Mouse (Mus musculus): ENCODE data around the gene Gkap1. TPM values are rescaled to one million over a fixed set of nuclear protein-coding genes. Genes with fewer than 3 reads are reported as not detected.

Gkap1 gene
- polyA plus RNA-seq, 1 experiment: 27.6 TPM

DNA sequence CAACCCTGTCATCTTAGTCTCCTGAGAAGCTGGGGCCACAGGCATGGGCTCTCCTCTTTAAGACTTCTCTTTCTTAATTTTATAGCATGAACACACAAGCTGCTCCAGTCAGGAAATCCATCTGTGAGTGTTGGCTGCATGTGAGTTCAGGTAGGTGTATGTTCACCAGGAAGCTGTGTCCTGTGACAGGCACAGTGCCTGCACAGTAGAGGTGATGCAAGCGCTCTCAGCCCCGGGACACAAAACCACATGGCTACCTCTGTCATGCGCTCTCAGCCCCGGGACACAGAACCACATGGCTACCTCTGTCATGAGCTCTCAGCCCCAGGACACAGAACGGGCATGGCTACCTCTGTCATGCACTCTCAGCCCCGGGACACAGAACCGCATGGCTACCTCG, 12.0 kb downstream of the Gkap1 start:
- no peak for DNase-seq (ENCODE audit: low spot score)

DNA sequence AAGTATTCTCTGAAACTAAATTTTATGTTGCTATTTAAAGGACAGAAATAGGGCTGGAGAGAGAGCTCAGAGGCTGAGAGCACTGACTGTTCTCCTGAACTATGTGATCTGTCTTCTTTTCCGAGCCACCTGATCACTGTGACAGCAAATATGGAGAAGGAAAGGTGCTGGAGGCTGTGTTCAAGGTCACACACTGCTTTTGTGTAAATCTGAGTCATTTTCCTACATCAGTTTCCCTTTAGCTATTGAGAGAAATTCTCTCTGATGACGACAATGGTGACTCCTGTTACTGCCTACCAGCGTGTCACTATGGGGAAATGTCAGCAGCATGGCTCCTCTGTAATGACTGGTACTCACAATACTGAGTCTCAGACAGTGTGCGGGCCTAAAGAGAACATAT, 13.8 kb downstream of the Gkap1 start:
- DNase-seq (ENCODE audit: low spot score): no peak

GRCm38 (mm10) chr13:58253268-58253667, 22.2 kb downstream of the Gkap1 start:
- DNase-seq (ENCODE audit: low spot score): no peak

- no peak for DNase-seq (ENCODE audit: low spot score)
Observed at GRCm38 (mm10) chr13:58248957-58249356, 26.5 kb downstream of the Gkap1 start.

- no peak for DNase-seq (ENCODE audit: low spot score)
Observed at GRCm38 (mm10) chr13:58236536-58236935, 39.0 kb downstream of the Gkap1 start.

GRCm38 (mm10) chr13:58232611-58233010, 42.9 kb downstream of the Gkap1 start:
- peak; percentile 35 for DNase-seq (ENCODE audit: low spot score)

GRCm38 (mm10) chr13:58232070-58232469, 43.4 kb downstream of the Gkap1 start:
- DNase-seq (ENCODE audit: low spot score): no peak

DNA sequence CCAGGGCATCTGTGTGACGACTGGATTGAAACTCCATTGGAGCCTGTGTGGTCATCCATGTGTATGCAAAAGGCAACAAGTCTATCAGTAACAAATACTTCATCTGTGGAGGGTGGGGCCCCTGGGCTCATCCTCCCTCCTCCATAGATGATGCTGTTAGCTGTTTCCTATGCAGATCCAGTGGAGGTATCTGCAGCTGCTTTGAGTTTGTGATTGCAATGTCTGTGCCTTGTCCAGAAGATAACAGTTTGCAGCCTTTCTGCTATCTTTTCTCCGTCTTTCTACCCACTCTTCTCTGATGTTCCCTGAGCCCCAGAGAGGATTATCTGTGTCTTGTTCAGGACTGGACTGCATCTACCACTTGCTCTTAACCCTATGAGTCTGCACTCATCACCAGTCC, 46.9 kb downstream of the Gkap1 start:
- no peak for DNase-seq (ENCODE audit: low spot score)

DNA sequence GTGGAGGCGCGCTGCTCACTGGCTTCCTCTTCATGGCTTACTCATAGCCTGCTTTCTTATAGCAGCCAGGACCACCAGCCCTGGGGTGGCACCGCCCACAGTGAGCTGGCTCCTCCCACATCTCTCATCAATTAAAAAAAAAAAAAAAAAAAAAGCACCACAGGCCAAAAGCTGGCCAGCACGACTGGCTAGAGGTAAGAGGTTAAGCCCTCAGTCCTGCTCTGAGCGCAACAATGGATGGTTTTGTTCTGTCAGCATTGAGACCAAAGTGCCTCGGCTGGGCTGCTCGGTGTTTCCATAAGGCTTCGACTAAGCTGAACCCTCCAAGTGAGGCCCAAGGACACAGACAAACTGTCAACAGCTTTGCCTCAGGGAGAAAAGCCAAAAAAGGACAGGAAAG, 49.8 kb downstream of the Gkap1 start:
- DNase-seq (ENCODE audit: low spot score): no peak

DNA sequence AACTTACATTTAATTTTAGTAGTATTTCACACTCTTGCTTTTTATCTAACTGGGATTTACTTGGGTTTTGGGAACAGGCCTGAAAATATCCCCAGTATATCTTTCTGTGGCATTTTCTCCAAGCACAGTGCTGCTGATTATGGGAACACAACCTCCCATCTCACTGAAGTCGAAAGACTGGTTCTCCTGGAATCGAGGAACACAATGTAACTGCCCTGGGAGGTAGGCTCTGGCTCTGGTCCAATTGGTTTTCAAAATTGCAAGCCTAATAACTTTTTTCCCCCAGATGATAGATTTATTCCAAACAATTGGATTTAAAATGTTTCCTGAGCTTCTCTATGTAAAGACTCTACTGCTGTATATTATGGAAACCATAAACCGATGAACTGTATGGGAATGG, 55.3 kb downstream of the Gkap1 start:
- DNase-seq (ENCODE audit: low spot score): no peak

GRCm38 (mm10) chr13:58217536-58217935, 58.0 kb downstream of the Gkap1 start:
- no peak for DNase-seq (ENCODE audit: low spot score)

DNA sequence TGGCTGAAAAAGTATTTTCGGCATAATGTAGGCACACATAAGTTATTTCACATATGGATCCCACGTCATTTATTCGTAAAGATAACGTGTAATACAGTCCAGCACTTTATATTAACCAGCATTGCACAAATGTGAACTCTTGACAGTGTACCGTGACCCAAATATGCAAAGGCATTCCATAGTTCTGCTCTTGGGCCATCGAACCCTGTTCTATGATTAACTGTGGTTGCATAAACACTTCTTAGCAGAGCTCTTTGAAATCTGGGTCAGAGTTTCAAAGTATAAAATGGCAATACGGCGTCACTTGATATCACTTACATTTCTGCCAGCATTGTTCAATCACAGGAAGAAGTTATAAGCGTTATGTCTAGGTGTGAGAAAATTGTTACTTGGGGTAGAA, 59.1 kb downstream of the Gkap1 start:
- no peak for DNase-seq (ENCODE audit: low spot score)

- DNase-seq (ENCODE audit: low spot score): peak; percentile 87
Observed at GRCm38 (mm10) chr13:58215592-58216341, 59.7 kb downstream of the Gkap1 start, which contains the start of gene Ubqln1. Gene Ubqln1, minus strand, starts transcription at chr13:58215653.

- no peak for DNase-seq (ENCODE audit: low spot score)
Observed at GRCm38 (mm10) chr13:58215253-58215591, 60.3 kb downstream of the Gkap1 start.

DNA sequence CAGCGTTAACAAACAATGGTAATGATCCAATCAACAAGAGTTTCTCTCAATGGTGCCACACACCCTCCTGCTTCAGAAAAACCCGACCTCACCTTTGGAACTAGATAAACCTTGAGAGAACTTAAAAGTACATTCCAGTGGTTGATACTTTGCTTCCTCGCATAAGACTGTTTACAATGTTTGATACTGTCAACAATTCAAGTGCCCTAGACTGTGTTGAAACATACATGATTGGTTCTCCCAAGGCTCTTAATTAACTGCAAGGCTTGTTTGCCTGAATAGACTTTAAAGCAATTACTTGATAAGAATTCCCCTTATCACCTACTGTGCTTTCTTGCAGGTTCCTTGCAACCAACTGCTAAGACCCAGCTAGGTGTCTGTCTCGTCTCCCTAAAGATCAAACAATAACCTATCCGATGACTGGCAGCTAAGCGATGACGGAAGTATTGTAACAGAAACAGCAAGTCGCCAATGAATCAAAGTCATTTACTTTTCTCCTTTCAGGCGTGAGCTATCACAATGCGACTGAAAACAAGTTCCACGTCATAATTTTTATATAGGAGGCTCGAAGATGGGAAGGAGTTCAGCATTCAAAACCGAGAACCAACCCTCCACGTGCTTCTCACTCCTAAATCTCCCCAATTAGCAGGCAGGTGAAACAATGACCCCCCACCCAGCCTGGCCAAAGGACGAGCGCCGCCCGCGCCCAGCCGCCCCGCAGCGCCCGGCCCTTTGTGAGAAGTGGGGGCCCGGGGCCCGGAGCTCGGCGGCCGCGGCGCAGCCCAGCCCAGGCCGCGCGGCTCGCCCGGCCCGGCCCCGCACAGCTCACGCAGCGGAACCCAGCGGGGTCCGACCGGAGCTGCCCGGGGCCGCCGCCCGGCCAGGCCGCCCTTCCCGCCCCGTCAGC, 60.9 kb downstream of the Gkap1 start:
- no peak for DNase-seq (ENCODE audit: low spot score)

DNA sequence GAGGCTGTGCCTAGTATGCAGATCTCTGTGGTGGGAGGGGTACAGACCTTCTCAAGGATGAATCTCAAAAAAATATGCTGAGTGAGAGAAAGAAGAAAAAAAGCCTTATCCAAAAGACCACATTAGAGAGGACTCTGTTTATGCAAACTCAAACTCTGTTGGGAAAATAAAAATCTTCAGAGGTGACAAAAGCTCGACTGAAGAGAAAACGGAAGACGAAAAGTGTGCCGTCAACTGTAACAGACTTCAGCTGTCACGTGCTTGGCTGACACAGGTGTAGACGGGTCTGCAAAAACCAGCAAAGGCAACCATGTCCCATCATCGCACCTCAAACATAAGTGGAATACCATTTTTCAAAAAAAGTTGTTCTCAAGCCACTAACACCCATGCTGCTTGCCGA, 61.7 kb downstream of the Gkap1 start:
- no peak for DNase-seq (ENCODE audit: low spot score)

DNA sequence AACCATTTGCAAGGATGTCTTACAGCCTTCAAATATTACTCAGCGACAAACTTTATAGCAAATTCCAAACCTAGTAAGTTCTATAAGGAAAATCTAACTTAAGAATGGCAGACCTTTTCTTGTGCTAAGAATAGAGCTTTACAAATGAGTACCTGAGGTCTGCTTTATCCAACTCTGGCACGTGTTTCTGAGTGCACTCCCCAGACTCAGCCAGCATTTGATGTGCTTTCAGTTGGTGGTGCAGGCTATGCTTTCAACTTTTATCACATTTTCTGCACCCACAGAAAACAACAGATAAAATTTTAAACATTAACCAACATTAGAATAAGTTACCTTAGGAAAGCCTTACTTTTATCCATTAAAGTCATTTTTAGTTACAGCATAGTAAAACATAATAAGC, 63.0 kb downstream of the Gkap1 start:
- DNase-seq (ENCODE audit: low spot score): no peak

DNA sequence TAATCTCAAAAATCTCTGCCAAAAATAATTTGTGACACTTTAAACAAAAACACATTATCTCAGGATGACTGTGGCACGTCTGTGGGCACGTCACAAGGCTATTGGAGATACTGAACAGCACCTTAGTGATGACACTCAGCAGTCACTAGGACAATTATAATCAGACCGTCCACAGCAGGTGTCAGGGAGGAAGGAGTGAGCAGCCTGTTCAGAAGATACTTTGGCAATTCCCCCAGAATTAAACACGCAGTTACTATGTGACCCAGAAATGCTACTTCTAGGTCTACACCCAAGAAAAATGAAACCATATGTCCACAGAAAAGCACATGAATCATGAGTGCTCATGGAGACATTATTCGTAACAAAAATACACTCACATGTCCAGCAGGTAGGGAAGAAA, 65.1 kb downstream of the Gkap1 start:
- no peak for DNase-seq (ENCODE audit: low spot score)

DNA sequence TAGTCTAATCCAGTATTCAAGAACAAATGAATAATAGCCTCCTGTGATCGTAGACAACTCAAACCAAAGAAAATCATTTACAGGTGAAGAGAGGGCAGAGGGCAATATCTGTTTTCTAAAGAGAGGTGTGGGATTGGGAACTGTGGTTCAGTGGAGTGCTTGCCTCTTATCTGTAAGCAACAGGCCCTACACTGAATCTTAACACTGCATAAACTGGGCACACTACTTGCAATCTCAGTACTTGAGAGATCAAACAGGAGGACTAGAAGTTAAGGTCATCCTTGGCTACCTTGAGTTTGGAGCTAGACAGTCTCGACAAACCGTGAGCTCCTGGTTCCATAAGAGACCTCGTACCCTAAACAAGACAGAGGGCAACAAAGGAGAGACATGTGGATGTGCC, 69.4 kb downstream of the Gkap1 start:
- no peak for DNase-seq (ENCODE audit: low spot score)

GRCm38 (mm10) chr13:58204986-58205385, 70.5 kb downstream of the Gkap1 start:
- DNase-seq (ENCODE audit: low spot score): no peak

DNA sequence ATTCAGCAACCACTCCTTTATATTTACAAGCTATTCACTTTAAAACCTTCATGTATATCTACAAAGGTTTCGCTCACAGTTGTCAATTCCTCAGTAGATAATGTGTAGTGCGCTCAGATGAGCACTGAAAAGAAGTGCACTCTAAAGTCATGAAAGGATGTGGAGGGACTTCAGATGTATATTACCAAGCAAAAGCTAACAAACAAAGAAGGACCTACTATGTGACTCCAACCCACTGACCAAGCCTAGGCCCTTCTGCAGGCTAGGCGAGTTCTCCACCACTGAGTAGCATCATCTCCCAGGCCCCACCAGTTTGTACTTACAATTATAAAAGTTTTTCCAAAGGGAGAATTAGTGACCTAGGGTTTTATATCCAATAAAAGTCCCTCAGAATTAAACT, 71.3 kb downstream of the Gkap1 start:
- no peak for DNase-seq (ENCODE audit: low spot score)

DNA sequence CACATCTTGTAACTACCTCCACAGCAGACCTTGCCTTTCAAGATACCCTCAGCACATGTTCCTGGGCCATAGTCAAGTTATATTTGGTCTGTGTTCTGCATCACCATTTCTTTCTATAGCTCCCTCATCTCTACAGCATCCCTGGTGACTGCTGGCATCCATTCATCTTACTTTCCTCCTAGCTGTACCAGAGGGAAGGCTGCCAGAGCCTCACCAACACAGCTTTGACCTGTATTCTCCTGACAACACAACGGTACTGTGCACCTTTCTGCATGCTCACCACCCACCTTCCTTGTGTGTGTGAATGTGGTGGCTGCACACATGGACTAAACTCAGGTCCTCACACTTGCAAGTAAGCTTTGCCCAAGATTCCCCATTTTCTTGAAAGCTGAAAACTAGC, 72.6 kb downstream of the Gkap1 start:
- DNase-seq (ENCODE audit: low spot score): no peak

- no peak for DNase-seq (ENCODE audit: low spot score)
Observed at GRCm38 (mm10) chr13:58201908-58202307, 73.6 kb downstream of the Gkap1 start.

All from urinary bladder, adult 2 months (tissue).